Mouse (Mus musculus): Measurements from ENCODE around the gene Chn2. TPM values are rescaled to one million over a fixed set of nuclear protein-coding genes. Genes with fewer than 3 reads are reported as not detected.
A peak's percentile ranks its signal among the peaks of the same experiment; 100 is the strongest.

The Chn2 gene
- total RNA-seq, 2 experiments from 2014 or later, result 1.9 to 4.5 TPM

GRCm38 (mm10) chr6:54313071-54313470, 273.7 kb downstream of the Chn2 start:
- no peak for ATAC-seq (replicated peaks; ENCODE audit: low FRiP score, low TSS enrichment, poor library complexity, severe bottlenecking)

DNA sequence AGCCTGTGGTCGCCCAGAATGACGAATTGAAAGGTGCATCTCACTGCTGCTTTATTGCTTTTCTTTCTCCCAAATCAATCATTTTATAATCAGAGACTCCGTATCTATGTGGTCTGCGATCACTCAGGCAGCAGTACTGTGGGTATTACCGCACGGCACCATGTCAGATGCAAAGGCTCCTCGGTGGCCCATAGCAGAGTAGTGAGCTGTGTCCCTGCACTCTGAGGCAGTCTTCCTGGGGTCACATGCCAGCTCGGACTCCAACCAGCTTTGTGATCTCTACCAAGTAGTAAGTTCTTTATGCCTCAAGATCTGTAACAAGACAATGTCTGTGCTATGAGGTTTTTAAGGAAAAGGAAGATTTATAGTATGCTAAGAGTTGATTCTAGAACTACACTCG, 279.3 kb downstream of the Chn2 start:
- no peak for ATAC-seq (replicated peaks; ENCODE audit: low FRiP score, low TSS enrichment, poor library complexity, severe bottlenecking)

DNA sequence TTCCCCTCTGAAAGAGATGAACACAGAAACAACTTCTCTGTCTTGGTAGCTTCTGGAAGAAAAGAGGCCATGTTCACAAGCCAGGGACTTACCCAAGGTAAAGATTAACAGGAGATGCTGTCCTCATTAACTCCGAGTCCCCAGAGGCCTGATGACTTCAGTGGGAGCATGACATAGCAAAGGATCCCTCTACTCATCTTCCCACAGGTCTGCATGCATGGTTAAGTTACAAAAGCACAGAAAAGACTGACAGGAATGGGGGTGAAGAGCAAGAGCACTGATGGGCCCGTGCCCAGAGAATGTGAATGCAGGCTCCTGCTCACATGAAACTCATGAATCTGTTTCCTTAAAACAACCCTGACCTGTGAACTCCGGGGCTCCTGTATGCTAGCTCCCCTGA, 279.8 kb downstream of the Chn2 start:
- no peak for ATAC-seq (replicated peaks; ENCODE audit: low FRiP score, low TSS enrichment, poor library complexity, severe bottlenecking)

DNA sequence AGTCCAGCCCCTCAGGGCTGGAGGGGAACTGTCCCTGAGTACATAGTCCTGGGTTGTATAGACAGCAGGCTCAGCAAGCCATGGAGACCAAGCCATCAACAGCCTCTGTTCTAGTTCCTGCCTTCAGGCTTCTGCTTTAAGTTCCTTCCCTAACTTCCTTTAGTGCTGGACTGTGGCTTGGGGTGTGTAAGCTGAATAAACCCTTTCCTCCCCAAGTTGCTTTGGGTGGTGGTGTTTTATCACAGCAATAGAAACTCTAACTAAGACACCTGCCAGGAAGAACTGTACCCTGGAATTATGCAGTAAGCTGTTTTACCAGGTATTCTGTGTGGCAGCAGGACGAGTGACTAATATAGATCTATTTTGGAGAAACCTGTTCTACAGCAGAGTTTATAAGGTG, 280.9 kb downstream of the Chn2 start:
- no peak for ATAC-seq (replicated peaks; ENCODE audit: low FRiP score, low TSS enrichment, poor library complexity, severe bottlenecking)

GRCm38 (mm10) chr6:54325246-54325885, 286.0 kb downstream of the Chn2 start, which contains the start of gene Prr15:
Gene Prr15, plus strand, starts transcription at chr6:54325835.
- no peak for ATAC-seq (replicated peaks; ENCODE audit: low FRiP score, low TSS enrichment, poor library complexity, severe bottlenecking)

DNA sequence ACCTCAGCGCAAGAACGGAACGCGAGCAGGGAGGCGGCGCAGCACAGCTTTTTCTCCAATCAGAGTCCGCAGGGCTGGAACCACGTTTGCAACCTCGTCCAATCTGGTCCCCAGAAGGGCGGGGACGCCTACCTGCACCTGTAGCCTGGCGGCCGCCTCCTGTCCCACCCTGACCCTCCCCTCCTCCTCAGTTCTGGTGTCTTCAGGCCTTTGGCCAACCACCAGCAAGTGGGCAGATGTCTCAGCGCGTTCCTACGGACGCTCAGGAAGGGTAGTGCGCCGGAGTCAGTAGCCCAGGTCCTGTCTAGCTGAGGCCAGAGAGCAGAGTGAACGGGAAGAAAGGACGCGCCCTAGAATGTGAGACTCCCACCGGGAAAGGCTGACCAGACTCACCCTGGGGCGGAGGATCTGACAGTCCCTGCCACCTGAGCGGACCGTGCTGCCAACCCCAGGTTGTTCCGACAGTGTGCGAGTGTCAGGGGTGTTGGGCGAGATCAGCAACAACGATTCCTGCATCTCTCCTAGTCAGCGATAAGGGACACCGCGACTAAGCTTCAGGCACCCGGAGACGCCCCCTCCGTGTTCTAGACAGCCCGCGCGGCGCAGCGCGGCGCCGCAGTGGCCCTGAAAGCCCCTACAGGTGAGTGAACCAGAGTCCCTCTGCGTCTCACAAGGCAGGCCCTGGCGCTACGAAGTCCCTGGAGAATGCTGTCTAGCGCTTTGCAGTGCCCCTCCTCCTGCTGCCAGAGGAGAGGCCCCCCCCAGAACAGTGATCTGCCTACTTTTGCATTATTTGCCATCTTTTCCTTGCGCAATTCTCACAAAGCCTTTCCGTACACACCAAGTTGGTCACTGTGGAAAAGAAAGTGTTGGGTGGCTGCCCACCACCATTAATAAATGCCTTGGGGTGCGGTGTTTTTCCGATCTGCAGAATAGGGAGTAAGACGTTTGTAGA, 287.6 kb downstream of the Chn2 start:
- ATAC-seq (replicated peaks; ENCODE audit: low FRiP score, low TSS enrichment, poor library complexity, severe bottlenecking), result peak; percentile 13; the same call in 1 of the 2 replicates

DNA sequence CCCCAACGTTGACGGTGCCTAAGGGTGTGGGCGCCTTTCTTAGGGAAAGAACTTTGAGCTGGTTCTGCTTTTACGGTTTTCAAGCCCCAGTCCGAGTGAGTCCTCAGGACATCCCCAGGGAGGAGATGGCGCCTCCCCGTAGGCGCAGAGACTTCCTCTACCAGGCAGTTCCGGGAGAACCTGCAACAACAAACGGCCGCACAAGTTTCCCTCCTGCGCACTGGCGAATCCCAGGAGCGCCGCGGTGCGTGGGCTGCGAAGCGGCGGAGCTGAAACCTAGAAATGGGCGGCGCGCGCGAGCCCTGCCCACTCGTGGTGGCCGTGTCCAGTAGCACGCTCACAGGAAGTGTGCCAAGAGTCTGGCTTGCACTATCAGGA, 288.3 kb downstream of the Chn2 start:
- no peak for ATAC-seq (replicated peaks; ENCODE audit: low FRiP score, low TSS enrichment, poor library complexity, severe bottlenecking)

GRCm38 (mm10) chr6:54328783-54329182, 289.4 kb downstream of the Chn2 start:
- no peak for ATAC-seq (replicated peaks; ENCODE audit: low FRiP score, low TSS enrichment, poor library complexity, severe bottlenecking)

GRCm38 (mm10) chr6:54329598-54329997, 290.2 kb downstream of the Chn2 start:
- ATAC-seq (replicated peaks; ENCODE audit: low FRiP score, low TSS enrichment, poor library complexity, severe bottlenecking), result no peak

- no peak for ATAC-seq (replicated peaks; ENCODE audit: low FRiP score, low TSS enrichment, poor library complexity, severe bottlenecking)
Measured at GRCm38 (mm10) chr6:54330166-54330565, 290.8 kb downstream of the Chn2 start.

GRCm38 (mm10) chr6:54331765-54332164, 292.4 kb downstream of the Chn2 start:
- ATAC-seq (replicated peaks; ENCODE audit: low FRiP score, low TSS enrichment, poor library complexity, severe bottlenecking), result no peak

- no peak for ATAC-seq (replicated peaks; ENCODE audit: low FRiP score, low TSS enrichment, poor library complexity, severe bottlenecking)
Measured at GRCm38 (mm10) chr6:54332203-54332602, 292.8 kb downstream of the Chn2 start.

- ATAC-seq (replicated peaks; ENCODE audit: low FRiP score, low TSS enrichment, poor library complexity, severe bottlenecking), result no peak
Measured at GRCm38 (mm10) chr6:54333116-54333651, 293.8 kb downstream of the Chn2 start.

DNA sequence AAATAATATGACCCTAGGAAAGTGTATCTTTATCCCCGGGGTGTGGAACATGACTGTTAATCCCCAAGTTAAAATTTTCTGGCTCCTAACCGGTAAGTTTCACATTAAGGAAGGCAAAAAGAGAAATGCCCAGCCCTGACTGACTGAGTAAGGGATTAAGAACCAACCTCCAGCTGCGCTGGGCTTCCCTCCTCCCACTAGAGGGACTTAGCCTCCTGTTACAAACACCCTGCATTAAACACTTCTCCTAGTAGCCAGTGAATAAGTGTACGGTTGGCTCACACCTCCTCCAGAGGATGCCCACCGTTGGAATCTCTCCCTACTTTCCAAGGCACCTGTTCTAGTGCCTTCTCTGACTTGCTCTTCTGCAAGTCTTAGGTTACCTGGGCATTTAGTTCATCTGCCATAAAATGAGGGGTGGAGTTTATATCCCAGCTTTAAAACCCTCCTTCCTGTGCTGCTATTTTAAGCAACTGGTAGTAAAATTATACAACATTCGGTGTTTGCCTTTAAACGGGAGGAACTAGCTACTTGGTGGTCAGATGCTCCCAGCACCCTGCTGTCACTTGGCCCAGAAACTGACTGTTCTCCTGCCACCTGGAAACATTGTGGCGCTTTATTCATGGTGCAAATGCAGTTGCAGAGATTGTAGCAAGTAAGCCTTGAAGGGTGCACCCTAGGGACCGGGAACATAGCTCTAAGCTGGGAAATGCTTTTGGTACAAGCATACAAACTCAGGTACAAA, 294.5 kb downstream of the Chn2 start:
- no peak for ATAC-seq (replicated peaks; ENCODE audit: low FRiP score, low TSS enrichment, poor library complexity, severe bottlenecking)

- ATAC-seq (replicated peaks; ENCODE audit: low FRiP score, low TSS enrichment, poor library complexity, severe bottlenecking), result no peak
Measured at GRCm38 (mm10) chr6:54337321-54337720, 298.0 kb downstream of the Chn2 start.

DNA sequence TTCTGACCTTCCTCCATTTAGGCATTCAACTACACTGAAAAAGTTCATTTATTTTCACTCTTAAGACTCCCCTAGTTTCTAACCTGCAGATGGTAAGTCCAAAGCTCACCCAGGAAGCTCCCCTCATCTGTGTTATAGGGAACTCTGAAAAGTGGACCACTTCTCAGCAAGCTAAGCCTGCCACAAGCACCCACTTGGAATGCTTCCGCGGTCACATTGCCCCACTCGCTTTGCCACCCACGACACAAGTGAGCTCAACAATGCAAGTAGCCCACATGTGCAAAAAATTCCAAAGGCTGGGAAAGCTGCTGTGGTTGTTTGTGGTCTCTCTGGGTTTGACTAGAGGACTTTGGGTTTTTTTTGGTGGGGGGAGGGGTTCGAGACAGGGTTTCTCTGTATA, 301.8 kb downstream of the Chn2 start:
- no peak for ATAC-seq (replicated peaks; ENCODE audit: low FRiP score, low TSS enrichment, poor library complexity, severe bottlenecking)

- no peak for ATAC-seq (replicated peaks; ENCODE audit: low FRiP score, low TSS enrichment, poor library complexity, severe bottlenecking)
Measured at GRCm38 (mm10) chr6:54342223-54342622, 302.9 kb downstream of the Chn2 start.
